Mouse (Mus musculus) T-cell, adult 2 months (primary cell): Measurements from ENCODE around the gene Dbndd1.
A peak's percentile ranks its signal among the peaks of the same experiment; 100 is the strongest.
"Not testable (repeated sequence)": the region's sequence is repeated elsewhere in the genome, so short reads cannot be mapped to it uniquely, and the experiment has no call there.

Experiments
- DNase-seq: peaks from one replicate; pipeline ENCODE4 v3.0.0; 2022; ENCODE audit warnings: low spot score

The Dbndd1 gene

DNA sequence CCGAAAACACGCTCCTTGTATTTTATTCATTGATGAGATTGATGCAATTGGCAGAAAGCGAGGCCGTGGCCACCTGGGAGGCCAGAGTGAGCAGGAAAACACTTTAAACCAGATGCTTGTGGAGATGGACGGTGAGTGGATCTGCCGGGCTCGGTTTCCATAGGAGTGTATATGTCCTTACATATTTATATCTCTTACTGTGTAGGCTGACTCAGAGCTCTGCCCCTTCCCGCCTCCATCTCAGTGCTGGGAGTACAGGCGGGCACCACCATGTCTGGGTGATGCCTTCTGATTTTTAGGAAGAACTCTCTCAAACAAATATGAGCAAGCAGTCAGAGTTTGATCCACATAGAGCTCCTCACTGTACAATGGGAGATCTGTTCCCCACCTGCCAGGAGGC lies 22.4 kb downstream of the Dbndd1 start:
- DNase-seq, result no peak

DNA sequence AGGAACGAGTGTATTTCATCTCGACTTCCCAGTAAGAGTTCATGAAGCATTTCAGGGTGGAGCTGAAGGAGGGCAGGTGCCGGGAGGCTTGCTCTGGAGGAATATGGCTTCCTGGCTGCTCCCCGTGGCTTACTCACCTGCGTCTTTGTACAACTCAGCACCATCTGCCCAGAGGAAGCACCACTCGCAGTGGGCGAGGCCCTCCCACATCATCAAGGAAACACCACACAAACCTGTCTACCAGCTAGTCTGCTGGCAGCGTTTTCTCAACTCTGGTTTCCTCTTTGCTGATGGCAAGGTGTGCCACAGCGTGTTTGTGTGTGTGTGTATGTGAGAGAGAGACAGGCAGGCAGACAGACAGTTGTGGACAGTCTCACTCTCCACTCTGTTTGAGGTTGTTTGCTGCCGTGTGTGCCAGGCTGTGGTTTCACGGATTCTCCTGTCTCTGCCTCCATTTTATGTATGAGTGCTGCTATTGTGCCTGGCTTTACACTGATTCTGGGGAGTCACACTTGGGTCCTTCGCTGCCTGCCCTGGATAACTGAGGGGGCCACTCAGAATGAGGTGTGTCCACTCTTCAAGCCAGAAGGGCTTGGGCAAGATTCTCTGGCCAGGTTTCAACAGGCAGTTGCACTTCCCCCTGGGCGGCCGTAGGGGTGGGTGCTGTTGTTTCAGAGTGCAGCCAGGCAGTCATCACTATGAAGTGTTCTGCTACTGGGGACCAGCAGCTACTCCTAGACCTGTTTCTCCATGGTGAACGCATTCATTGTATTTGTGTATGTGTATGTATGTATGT lies 23.8 kb downstream of the Dbndd1 start:
- no peak for DNase-seq

DNA sequence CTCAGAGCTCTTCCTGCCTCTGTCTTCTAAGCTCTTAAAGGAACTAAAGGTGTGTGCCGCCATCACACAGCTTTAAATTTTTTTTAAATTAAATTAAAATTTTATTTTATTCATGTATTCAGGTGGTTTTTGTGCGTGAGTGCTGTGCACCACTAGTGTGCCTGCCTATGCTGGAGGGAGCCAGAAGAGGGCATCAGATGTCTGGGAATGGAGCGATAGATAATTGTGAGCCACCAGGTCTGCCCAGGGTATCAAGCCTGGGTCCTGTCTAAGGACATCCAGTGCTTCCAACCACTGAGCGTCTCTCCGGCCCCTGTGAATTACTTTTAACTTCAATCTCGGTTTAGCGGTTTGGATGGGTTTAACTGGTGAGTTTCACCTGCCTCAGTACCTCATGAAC lies 32.6 kb downstream of the Dbndd1 start:
- DNase-seq, result no peak

DNA sequence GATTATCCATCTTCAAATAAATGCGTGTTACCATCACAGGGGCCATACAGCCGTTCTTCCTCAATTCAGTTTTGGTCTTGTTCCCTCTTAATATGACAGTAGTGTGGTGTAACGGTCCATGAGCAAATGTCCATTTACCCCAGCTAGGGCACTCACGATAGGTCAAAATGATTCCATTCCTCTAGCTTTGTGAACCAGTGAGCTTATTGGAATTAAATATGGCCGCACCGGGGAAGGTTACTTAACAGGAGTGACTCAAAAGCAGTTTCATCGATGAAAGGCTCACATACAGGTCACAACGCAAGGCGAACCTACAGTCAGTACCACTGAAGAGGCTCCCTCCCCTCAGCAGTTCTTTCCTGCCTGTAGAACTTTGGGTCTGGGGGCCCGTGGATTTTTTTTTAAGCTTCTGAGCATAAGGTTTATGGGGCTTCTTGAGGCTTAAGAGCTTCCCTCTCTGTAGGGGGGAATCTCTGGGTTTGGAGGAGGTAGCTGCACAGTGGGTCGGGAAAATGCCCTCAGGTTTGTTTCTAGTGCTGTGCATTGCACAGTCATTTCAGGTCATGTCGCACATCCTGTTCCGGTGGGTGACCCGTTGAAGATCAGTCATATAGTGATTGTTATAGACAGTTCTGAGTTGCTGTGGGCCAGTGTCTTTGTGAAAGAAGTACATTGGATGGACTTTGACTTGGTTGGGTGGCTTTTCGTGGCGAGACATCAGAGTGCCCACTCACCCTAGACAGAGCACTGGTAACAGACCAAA lies 36.6 kb downstream of the Dbndd1 start:
- peak; percentile 12 for DNase-seq

DNA sequence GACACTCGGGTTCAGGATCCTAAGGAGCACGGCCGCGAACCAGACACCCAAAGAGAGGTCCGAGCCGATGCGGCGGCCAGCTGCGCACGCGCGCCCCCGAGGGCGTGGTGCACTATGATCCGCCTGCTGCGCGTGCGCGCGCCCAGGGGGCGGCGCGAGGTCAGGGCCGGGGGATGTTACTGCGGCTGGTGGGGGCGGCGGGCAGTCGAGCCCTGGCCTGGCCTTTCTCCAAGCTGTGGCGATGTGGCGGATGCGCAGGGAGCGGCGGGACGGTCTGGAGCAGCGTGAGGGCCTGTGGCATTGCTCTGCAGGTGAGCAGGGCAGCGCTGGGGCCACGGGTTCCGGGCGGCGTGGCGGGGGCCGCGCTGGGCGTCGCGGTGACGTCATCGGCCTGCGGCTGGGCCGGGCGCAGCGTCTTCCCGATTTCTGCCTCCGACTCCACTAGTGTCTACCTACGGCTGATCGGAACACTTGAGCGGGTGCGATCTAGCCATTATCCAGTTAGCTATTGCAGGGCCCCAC lies 37.5 kb downstream of the Dbndd1 start, which contains the start of gene Afg3l1:
Gene Afg3l1 (plus strand): TSS at position 167 of the 522 bp plus-strand sequence.
- DNase-seq, result peak; percentile 88

DNA sequence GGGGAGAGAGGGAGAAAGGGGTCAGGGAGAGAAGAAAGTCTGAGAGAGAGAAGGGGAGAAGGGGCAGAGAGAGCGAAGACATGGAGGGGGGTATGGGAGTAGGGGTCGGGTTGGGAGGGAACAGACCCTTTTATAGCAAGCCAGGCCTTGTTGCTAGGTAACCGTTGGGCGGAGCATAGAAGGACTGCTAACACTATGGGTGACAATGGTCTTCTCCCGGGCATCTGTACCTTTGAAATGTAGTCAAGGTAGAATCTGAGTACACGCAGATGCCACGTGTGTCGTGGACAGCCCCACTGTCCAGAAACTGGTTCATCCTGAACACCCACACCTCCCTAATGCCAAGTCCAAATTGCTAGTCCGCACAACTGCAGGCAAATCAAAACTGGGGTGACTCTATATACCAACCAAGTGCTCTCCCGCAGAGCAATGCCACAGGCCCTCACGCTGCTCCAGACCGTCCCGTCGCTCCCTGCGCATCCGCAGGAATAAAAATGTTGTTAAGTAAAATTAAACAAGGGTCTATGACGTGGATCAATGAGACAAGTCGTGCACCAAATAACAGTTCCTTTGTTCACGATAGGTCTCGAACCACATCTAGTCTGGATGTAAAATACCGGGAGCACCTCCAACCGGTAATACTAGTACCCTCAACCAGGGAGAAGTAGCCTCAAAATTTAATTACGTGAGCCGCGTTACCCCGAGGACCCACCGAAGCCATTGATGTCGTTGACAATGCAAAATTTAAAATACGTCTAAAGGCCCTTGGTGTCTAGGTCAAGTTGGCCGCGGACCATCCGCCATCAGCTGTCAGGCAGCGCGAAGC lies 38.1 kb downstream of the Dbndd1 start:
- peak; percentile 1 for DNase-seq

DNA sequence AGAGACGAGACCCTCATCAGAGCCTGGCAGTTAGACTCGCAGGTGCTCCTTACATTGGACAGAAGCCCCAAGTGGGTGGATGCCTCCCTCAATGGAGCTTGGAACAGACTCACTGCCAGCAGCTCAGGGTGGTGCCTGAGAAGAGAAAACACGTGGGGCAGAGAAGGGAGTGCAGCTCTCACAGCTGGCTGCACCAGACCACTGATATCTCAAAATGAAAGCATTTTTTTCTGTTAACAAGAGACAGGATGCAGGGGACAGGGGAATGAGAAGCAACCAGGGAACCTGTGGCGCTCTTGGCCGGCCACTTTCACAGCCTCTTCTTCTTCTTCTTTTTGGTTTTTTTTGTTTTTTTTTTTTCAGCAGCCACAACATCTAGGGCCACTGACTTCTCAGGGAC lies 40.7 kb downstream of the Dbndd1 start:
- not testable (repeated sequence) for DNase-seq

DNA sequence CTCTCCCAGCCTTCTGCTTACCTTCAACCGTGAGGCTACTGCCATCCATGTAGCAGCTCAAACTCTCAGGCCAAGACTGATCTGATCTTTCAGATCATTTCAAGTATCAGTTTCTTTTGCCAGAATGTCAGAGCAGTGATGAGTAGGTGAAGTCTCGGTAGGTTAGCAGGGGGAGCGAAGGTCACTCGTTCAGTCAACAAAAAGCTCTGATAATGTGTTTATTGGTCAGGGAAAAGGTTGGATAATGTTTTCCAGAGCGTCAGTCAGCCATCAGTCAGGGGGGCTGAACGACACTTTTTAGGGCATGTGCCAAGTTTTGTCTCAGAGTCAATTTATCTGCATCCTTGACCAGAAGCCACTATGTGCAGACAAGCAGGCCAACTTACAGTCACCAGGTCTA lies 42.3 kb downstream of the Dbndd1 start:
- not testable (repeated sequence) for DNase-seq

DNA sequence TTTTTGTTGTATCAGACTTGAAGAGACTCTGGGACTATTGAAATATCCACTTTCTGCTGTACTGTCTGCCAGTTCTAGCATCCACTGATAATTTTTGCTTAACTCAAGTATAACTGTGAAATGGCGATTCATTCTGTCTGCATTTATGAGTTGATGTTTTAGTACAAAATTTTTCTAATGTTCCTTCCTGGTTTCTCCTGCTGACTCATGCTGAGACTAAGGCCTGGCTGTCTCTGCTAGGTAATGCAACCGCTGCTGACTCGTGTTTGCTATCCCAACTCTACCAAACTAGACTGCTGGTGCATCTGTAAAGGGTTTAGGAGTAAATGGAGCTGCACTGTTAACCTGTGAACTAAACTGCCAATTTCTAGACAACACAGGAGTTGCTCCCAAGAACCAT lies 47.8 kb downstream of the Dbndd1 start:
- DNase-seq, result no peak

DNA sequence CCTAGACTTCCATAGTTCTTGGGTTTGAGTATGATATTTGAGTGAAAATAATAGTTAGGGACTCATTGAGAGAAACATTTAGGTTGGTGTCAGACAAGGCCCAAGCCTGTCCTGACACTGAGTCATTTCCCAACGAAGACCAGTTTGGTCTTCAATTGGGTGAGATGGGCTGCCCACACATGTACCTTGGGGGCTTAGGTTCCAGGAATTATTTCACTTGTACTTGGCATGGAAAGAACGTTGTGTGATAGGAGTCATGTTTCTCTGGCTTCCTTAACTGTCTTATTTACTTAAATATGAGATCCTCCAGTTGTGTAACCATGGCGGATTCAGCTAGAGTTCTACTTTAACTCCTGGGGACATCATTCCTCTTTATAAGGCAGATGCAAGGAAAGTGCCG lies 51.6 kb downstream of the Dbndd1 start:
- no peak for DNase-seq
